ENCODE assay signal across 28 mouse cellular contexts in the genomic region with DNA sequence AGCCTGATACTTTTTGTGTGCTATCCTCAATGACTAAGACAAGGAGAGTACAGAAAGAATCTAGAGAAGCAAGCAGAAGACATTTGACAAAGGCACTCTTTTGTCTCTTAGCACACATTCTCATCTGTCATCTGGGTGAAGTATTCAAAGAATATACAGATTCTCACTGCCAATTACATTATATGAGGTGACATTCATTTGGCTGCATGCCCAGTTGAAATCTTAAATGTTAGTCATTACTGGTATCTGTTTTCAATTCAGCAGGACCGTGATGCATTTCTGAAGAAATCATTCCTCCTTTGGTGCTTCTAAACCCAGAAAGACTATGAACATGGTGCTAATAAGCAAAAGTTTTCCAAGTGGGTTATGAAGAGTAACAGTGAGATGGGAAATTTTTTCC.
"Had no signal": no experiment of that assay in that cellular context is flagged by ENCODE, and none has a peak within 500 bp of the region (broad histone marks: within the 10 kb centered on the region; RNA-seq: fewer than 3 reads in every experiment).

No protein-coding gene starts in this region.

- H3K27ac ChIP-seq: heart, adult 2 months; heart, embryonic 13.5 days; heart, embryonic 15.5 days; hindbrain, embryonic 13.5 days; hindbrain, embryonic 15.5 days; hindbrain, postnatal 0 days; kidney, embryonic 15.5 days; kidney, postnatal 0 days; layer of hippocampus, adult 2 months; left cerebral cortex, adult 2 months; limb, embryonic 10.5 days; limb, embryonic 12.5 days; liver, embryonic 13.5 days; liver, embryonic 15.5 days had no signal

- H3K4me1 ChIP-seq: heart, embryonic 13.5 days; heart, embryonic 15.5 days; hindbrain, embryonic 13.5 days; hindbrain, embryonic 15.5 days; kidney, embryonic 15.5 days; limb, embryonic 12.5 days; liver, embryonic 13.5 days; liver, embryonic 15.5 days had no signal

- DNase-seq: gastrocnemius, postnatal 14 days; gastrocnemius, postnatal 36 days; heart, adult 11 months; heart, adult 2 months; heart, postnatal 14 days; heart, postnatal 36 days; kidney, adult 11 months; kidney, adult 2 months; kidney, adult 9 months; kidney, postnatal 14 days; kidney, postnatal 4 days; liver; liver, embryonic 13.5 days had no signal

- H3K9me3 ChIP-seq: heart, embryonic 13.5 days; heart, embryonic 15.5 days; hindbrain, embryonic 13.5 days; hindbrain, embryonic 15.5 days; kidney, embryonic 15.5 days; limb, embryonic 10.5 days; limb, embryonic 12.5 days; liver, embryonic 13.5 days; liver, embryonic 15.5 days had no signal

- H3K36me3 ChIP-seq: heart, embryonic 13.5 days; heart, embryonic 15.5 days; hindbrain, embryonic 13.5 days; hindbrain, embryonic 15.5 days; kidney, embryonic 15.5 days; limb, embryonic 10.5 days; limb, embryonic 12.5 days; liver, embryonic 13.5 days; liver, embryonic 15.5 days had no signal

- ATAC-seq: hindbrain, postnatal 0 days; intestine, embryonic 16.5 days had no signal

- H3K27me3 ChIP-seq: heart, embryonic 13.5 days; heart, embryonic 15.5 days; hindbrain, embryonic 13.5 days; hindbrain, embryonic 15.5 days; kidney, embryonic 15.5 days; limb, embryonic 12.5 days; liver, embryonic 13.5 days; liver, embryonic 15.5 days had no signal

- H3K9ac ChIP-seq: heart, embryonic 13.5 days; heart, embryonic 15.5 days; hindbrain, embryonic 13.5 days; hindbrain, embryonic 15.5 days; kidney, embryonic 15.5 days; limb, embryonic 12.5 days; liver, embryonic 13.5 days; liver, embryonic 15.5 days had no signal

- H3K4me3 ChIP-seq: heart, adult 2 months; heart, embryonic 13.5 days; heart, embryonic 15.5 days; hindbrain, embryonic 13.5 days; hindbrain, embryonic 15.5 days; kidney, embryonic 15.5 days; layer of hippocampus, adult 2 months; left cerebral cortex, adult 2 months; limb, embryonic 10.5 days; limb, embryonic 12.5 days; liver, embryonic 13.5 days; liver, embryonic 15.5 days had no signal

- H3K4me2 ChIP-seq: heart, embryonic 11.5 days; heart, embryonic 13.5 days; heart, embryonic 15.5 days; hindbrain, embryonic 13.5 days; hindbrain, embryonic 15.5 days; kidney, embryonic 15.5 days; limb, embryonic 12.5 days; liver, embryonic 11.5 days; liver, embryonic 13.5 days; liver, embryonic 15.5 days had no signal
